Mouse (Mus musculus): ENCODE data around the gene Apoa2.

Apoa2 gene

GRCm38 (mm10) chr1:171224857-171225256 lies at the start of gene Apoa2:
Gene Apoa2, plus strand, starts transcription at chr1:171225054.
- DNase-seq: no peak

GRCm38 (mm10) chr1:171179487-171180171 lies 45.2 kb upstream of the Apoa2 start:
- DNase-seq: no peak

- no peak for DNase-seq
These were observed 41.8 kb upstream of the Apoa2 start for GRCm38 (mm10) chr1:171183025-171183424.

GRCm38 (mm10) chr1:171183620-171184019 lies 41.2 kb upstream of the Apoa2 start:
- no peak for DNase-seq

- no peak for DNase-seq
These were observed 40.5 kb upstream of the Apoa2 start for GRCm38 (mm10) chr1:171184314-171184713.

GRCm38 (mm10) chr1:171185655-171186054 lies 39.2 kb upstream of the Apoa2 start:
- DNase-seq: no peak

GRCm38 (mm10) chr1:171187851-171188700 lies 36.8 kb upstream of the Apoa2 start:
- DNase-seq: no peak

- no peak for DNase-seq
These were observed 35.8 kb upstream of the Apoa2 start for GRCm38 (mm10) chr1:171189046-171189445.

- no peak for DNase-seq
These were observed 35.3 kb upstream of the Apoa2 start for GRCm38 (mm10) chr1:171189476-171190114.

GRCm38 (mm10) chr1:171190832-171191231 lies 34.0 kb upstream of the Apoa2 start:
- no peak for DNase-seq

GRCm38 (mm10) chr1:171192283-171192682 lies 32.6 kb upstream of the Apoa2 start:
- DNase-seq: no peak

- no peak for DNase-seq
These were observed 31.6 kb upstream of the Apoa2 start for GRCm38 (mm10) chr1:171193093-171193840.

- DNase-seq: no peak
These were observed 30.7 kb upstream of the Apoa2 start for GRCm38 (mm10) chr1:171193911-171194830.

GRCm38 (mm10) chr1:171195046-171195822 lies 29.6 kb upstream of the Apoa2 start:
- no peak for DNase-seq

- DNase-seq: no peak
These were observed 28.9 kb upstream of the Apoa2 start, which contains the start of gene Pcp4l1 for GRCm38 (mm10) chr1:171195887-171196397. Gene Pcp4l1, minus strand, starts transcription at chr1:171196268.

- DNase-seq: no peak
These were observed 25.3 kb upstream of the Apoa2 start for GRCm38 (mm10) chr1:171199532-171199931.

- DNase-seq: no peak
These were observed 24.1 kb upstream of the Apoa2 start for GRCm38 (mm10) chr1:171200769-171201168.

- no peak for DNase-seq
These were observed 21.2 kb upstream of the Apoa2 start for GRCm38 (mm10) chr1:171203471-171204248.

GRCm38 (mm10) chr1:171204249-171204644 lies 20.6 kb upstream of the Apoa2 start:
- DNase-seq: no peak
